8 mouse cellular contexts compared by ENCODE assay signal in genomic region chr2:84936474-84937429, GRCm38 (mm10). TPM values are rescaled to one million over a fixed set of nuclear protein-coding genes. Genes with fewer than 3 reads are reported as not detected.
A peak's percentile ranks its signal among the peaks of the same experiment; 100 is the strongest.
DNase-seq lines count a peak whose midpoint lies in the region; ATAC-seq and TF ChIP-seq lines count a peak whose summit lies in the region.

Gene Slc43a3 (plus strand): TSS chr2:84936579.

- peak; percentile 68 for ATAC-seq in erythroid progenitor cell, adult 5-6 weeks (replicated peaks; ENCODE audit: low FRiP score, poor library complexity, severe bottlenecking)
- ATAC-seq in heart, postnatal 0 days (ENCODE audit: insufficient read depth, low read depth), result peak; percentile 90
- peak; percentile 71 for ATAC-seq in megakaryocyte-erythroid progenitor cell, adult 5-6 weeks (replicated peaks; ENCODE audit: low FRiP score, low TSS enrichment, poor library complexity, severe bottlenecking)

- H3K4me1 ChIP-seq in heart, postnatal 0 days (ENCODE audit: control insufficient read depth, insufficient read depth), result 0 out of 2 replicates have a peak, but pooled peaks cover 5% of the 10 kb centered on the region
- peaks cover 17% of the 10 kb centered on the region for H3K4me1 ChIP-seq in spleen, adult 2 months (ENCODE audit: control insufficient read depth, insufficient read depth, insufficient read length)

- H3K27ac ChIP-seq in heart, postnatal 0 days (ENCODE audit: low read depth), result peak within 1 kb of the TSS; percentile 85
- peak within 1 kb of the TSS; percentile 86 for H3K27ac ChIP-seq in spleen, adult 2 months (ENCODE audit: insufficient read depth, low read length)

- H3K9me3 ChIP-seq in heart, postnatal 0 days (replicated peaks; ENCODE audit: control insufficient read depth, low read length), result no peaks in the 10 kb centered on the region

- no peaks in the 10 kb centered on the region for H3K27me3 ChIP-seq in heart, postnatal 0 days (ENCODE audit: control insufficient read depth, insufficient read depth, low read length)
- H3K27me3 ChIP-seq in spleen, adult 2 months (ENCODE audit: control insufficient read depth, insufficient read depth, low read length), result no peaks in the 10 kb centered on the region

- peaks cover 9% of the 10 kb centered on the region; the same call in 1 of the 2 replicates for H3K36me3 ChIP-seq in heart, postnatal 0 days (replicated peaks; ENCODE audit: control insufficient read depth, insufficient read depth, low read length)
- no peaks in the 10 kb centered on the region for H3K36me3 ChIP-seq in spleen, adult 2 months (ENCODE audit: control insufficient read depth, insufficient read depth, low read length)

- peak; percentile 16 for TF ChIP-seq POLR2A in spleen, adult 2 months (IDR thresholded peaks at IDR 0.05; ENCODE audit: low read depth, low read length)

- no peak for TF ChIP-seq CTCF in heart, postnatal 0 days (IDR thresholded peaks at IDR 0.05; ENCODE audit: low read depth)
- no peak for TF ChIP-seq CTCF in spleen, adult 2 months (IDR thresholded peaks at IDR 0.05; ENCODE audit: extremely low read depth, insufficient read depth, insufficient read length, insufficient replicate concordance)

- H3K9ac ChIP-seq in heart, postnatal 0 days (replicated peaks; ENCODE audit: low read depth, low read length), result peak within 1 kb of the TSS; percentile 66

- TF ChIP-seq EP300 in heart, postnatal 0 days (IDR thresholded peaks at IDR 0.05; ENCODE audit: low read depth), result no peak

- H3K4me3 ChIP-seq in heart, postnatal 0 days (ENCODE audit: low read depth, low read length), result peak within 1 kb of the TSS; percentile 50
- peak within 1 kb of the TSS; percentile 70 for H3K4me3 ChIP-seq in spleen, adult 2 months (ENCODE audit: extremely low read depth, insufficient read depth, insufficient read length)

- WGBS in heart, postnatal 0 days, result 10% methylated on average over 38 of the region's 38 CpGs
- 3% methylated on average over 38 of the region's 38 CpGs for WGBS in spleen, adult 2 months

- H3K4me2 ChIP-seq in heart, postnatal 0 days (ENCODE audit: low read depth, low read length), result peak within 1 kb of the TSS; percentile 64

- peak; percentile 64 for DNase-seq in CD4-positive, CD25-positive, alpha-beta regulatory T cell, adult 2 months (ENCODE audit: low read depth, low spot score)
- DNase-seq in adrenal gland, adult (ENCODE audit: inconsistent age in 2 of 2, low spot score in 1 of 2), result peak; percentile 79 to 89
- DNase-seq in heart, postnatal 0 days (ENCODE audit: low spot score), result peak; percentile 90
- peak; percentile 85 to 88 for DNase-seq in kidney, postnatal 36 days
- peak in 1 of 2 experiments; percentile 45 for DNase-seq in spleen, adult 2 months (ENCODE audit: low read depth in 1 of 2, low spot score in 2 of 2)
- DNase-seq in layer of hippocampus, adult 9-11 months, result no peak

RNA-seq across cellular contexts. Expression of gene Slc43a3, which starts in this region (rescaled TPM):
- 480 and 538 TPM in 2 replicates for total RNA-seq in erythroid progenitor cell, adult 5-6 weeks (2015; ENCODE audit: low replicate concordance)
- 432 and 465 TPM in 2 replicates for total RNA-seq in erythroid progenitor cell, adult 5-6 weeks (2017; ENCODE audit: low replicate concordance)
- total RNA-seq in heart, postnatal 0 days (2014; rRNA removed; ENCODE audit: low replicate concordance), result 101 and 140 TPM in 2 replicates
- polyA plus RNA-seq in heart, postnatal 0 days (2015; fragmentation: Nextera tagmentation; extraction: Ambion mirVana), result 43.0 and 43.5 TPM in 2 replicates
- 118 and 137 TPM in 2 replicates for total RNA-seq in megakaryocyte-erythroid progenitor cell, adult 5-6 weeks (2014; fragmentation: Nextera tagmentation)
- 65.3 and 108 TPM in 2 replicates for total RNA-seq in megakaryocyte-erythroid progenitor cell, adult 5-6 weeks (2017)
- polyA plus RNA-seq in spleen, adult 2 months (2012; rRNA removed), result 45.3 and 51.1 TPM in 2 replicates
